Mouse (Mus musculus): ENCODE data around the gene Grik4. TPM values are rescaled to one million over a fixed set of nuclear protein-coding genes. Genes with fewer than 3 reads are reported as not detected.

Gene Grik4
- polyA plus RNA-seq, 1 experiment from 2014 or later = 0.57 TPM

- no peaks in the 10 kb centered on the region for H3K36me3 ChIP-seq (ENCODE audit: control insufficient read depth, insufficient read depth, low read length)
- ATAC-seq (ENCODE audit: insufficient read depth, low FRiP score) = no peak
- H3K9me3 ChIP-seq (replicated peaks; ENCODE audit: control insufficient read depth, low read length) = no peaks in the 10 kb centered on the region
- H3K27me3 ChIP-seq (ENCODE audit: control insufficient read depth, insufficient read depth, low read length) = no peaks in the 10 kb centered on the region
- WGBS = 83% methylated on average over 3 of the region's 3 CpGs
- no peak overlapping the region for H3K27ac ChIP-seq (ENCODE audit: low read length)
- no peak overlapping the region for H3K4me3 ChIP-seq (replicated peaks; ENCODE audit: low read length)
- H3K4me2 ChIP-seq (ENCODE audit: low read depth, low read length) = no peak overlapping the region
- no peak overlapping the region for H3K9ac ChIP-seq (ENCODE audit: low read length)
- no peaks in the 10 kb centered on the region for H3K4me1 ChIP-seq (ENCODE audit: control insufficient read depth, insufficient read depth, low read length)
These were observed 439.3 kb downstream of the Grik4 start for GRCm38 (mm10) chr9:42504971-42505510.

DNA sequence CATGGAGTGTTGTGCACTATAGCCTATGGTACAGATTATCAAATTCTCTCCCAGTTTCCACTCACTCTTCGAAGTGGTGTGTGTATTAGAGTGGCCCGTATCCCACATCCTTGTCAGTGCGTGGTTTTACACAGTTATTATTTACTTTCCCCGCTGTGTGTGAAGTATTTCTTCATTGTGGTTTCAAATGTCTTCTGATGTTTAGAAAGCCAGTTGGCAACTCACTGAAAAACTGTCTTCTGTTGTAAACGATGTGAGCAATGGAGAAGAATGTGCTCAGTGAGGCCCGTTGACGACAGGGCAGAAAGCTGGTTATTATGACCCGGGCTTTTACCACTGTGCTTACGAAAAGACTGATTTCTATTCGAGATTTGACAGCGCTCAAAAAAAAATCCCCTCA is 439.7 kb downstream of the Grik4 start:
- H3K36me3 ChIP-seq (ENCODE audit: control insufficient read depth, insufficient read depth, low read length) = no peaks in the 10 kb centered on the region
- no peak for ATAC-seq (ENCODE audit: insufficient read depth, low FRiP score)
- no peak overlapping the region for H3K4me2 ChIP-seq (ENCODE audit: low read depth, low read length)
- no peak overlapping the region for H3K27ac ChIP-seq (ENCODE audit: low read length)
- H3K4me3 ChIP-seq (replicated peaks; ENCODE audit: low read length) = no peak overlapping the region
- no peaks in the 10 kb centered on the region for H3K9me3 ChIP-seq (replicated peaks; ENCODE audit: control insufficient read depth, low read length)
- WGBS = 41% methylated on average over 11 of the region's 11 CpGs
- H3K27me3 ChIP-seq (ENCODE audit: control insufficient read depth, insufficient read depth, low read length) = no peaks in the 10 kb centered on the region
- no peaks in the 10 kb centered on the region for H3K4me1 ChIP-seq (ENCODE audit: control insufficient read depth, insufficient read depth, low read length)
- H3K9ac ChIP-seq (ENCODE audit: low read length) = no peak overlapping the region

DNA sequence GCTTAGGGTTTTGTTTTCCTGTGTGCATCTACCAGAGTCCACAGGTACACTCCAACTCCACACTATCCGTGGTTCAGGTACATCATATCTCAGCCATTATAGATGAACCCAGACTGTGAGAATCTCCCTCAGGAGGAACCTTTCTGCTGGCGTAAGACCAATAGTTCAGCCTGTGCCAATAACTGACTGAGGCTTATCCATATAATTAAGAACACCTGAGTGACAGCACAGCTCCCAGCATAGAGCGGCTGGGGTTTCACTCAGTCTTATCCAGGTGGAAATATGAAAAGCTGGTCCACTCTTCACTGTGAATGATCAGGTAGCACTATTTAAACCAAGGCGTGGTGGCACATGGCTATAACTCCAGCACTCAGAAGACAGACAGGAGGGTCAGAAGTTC is 440.6 kb downstream of the Grik4 start:
- no peaks in the 10 kb centered on the region for H3K36me3 ChIP-seq (ENCODE audit: control insufficient read depth, insufficient read depth, low read length)
- H3K4me2 ChIP-seq (ENCODE audit: low read depth, low read length) = no peak overlapping the region
- H3K9ac ChIP-seq (ENCODE audit: low read length) = no peak overlapping the region
- no peaks in the 10 kb centered on the region for H3K27me3 ChIP-seq (ENCODE audit: control insufficient read depth, insufficient read depth, low read length)
- no peak for ATAC-seq (ENCODE audit: insufficient read depth, low FRiP score)
- no peaks in the 10 kb centered on the region for H3K4me1 ChIP-seq (ENCODE audit: control insufficient read depth, insufficient read depth, low read length)
- WGBS = 74% methylated on average over 4 of the region's 4 CpGs
- no peak overlapping the region for H3K27ac ChIP-seq (ENCODE audit: low read length)
- no peaks in the 10 kb centered on the region for H3K9me3 ChIP-seq (replicated peaks; ENCODE audit: control insufficient read depth, low read length)
- H3K4me3 ChIP-seq (replicated peaks; ENCODE audit: low read length) = no peak overlapping the region

- no peak overlapping the region for H3K4me2 ChIP-seq (ENCODE audit: low read depth, low read length)
- WGBS = 69% methylated on average over 2 of the region's 2 CpGs
- H3K27ac ChIP-seq (ENCODE audit: low read length) = no peak overlapping the region
- no peak for ATAC-seq (ENCODE audit: insufficient read depth, low FRiP score)
- H3K4me3 ChIP-seq (replicated peaks; ENCODE audit: low read length) = no peak overlapping the region
- H3K9ac ChIP-seq (ENCODE audit: low read length) = no peak overlapping the region
- H3K27me3 ChIP-seq (ENCODE audit: control insufficient read depth, insufficient read depth, low read length) = no peaks in the 10 kb centered on the region
- no peaks in the 10 kb centered on the region for H3K36me3 ChIP-seq (ENCODE audit: control insufficient read depth, insufficient read depth, low read length)
- no peaks in the 10 kb centered on the region for H3K4me1 ChIP-seq (ENCODE audit: control insufficient read depth, insufficient read depth, low read length)
- H3K9me3 ChIP-seq (replicated peaks; ENCODE audit: control insufficient read depth, low read length) = no peaks in the 10 kb centered on the region
These were observed 448.0 kb downstream of the Grik4 start for GRCm38 (mm10) chr9:42496296-42496695.

DNA sequence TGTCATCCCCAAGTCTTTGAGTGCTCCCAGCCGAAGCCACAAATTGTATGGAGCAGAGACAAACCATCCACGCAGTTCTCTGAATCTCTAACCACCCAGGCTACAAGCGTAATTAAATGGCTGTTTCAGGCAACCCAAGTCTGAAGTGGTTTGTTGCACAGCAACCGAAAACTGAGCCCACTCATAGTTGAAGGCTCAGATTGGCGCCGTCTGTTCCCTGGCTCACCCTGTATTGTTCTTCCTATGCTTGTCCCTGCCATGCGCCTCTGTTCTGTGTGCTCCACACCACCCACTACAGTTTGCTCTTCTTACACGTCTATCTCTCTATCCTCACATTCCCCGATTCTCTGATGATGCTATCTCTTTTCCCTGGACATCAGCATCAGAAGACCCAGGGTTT is 452.5 kb downstream of the Grik4 start:
- no peaks in the 10 kb centered on the region for H3K4me1 ChIP-seq (ENCODE audit: control insufficient read depth, insufficient read depth, low read length)
- 90% methylated on average over 9 of the region's 9 CpGs for WGBS

GRCm38 (mm10) chr9:42490589-42491382 is 453.5 kb downstream of the Grik4 start:
- H3K4me1 ChIP-seq (ENCODE audit: control insufficient read depth, insufficient read depth, low read length) = no peaks in the 10 kb centered on the region

More for the DNA sequence above, 452.5 kb downstream of the Grik4 start:
- Histone ChIP-seq H3K9me3 (replicated peaks; ENCODE audit: control insufficient read depth, low read length) (no peaks in the 10 kb centered on the region), H3K4me3 (replicated peaks; ENCODE audit: low read length) (no peak overlapping the region), H3K27me3 (ENCODE audit: control insufficient read depth, insufficient read depth, low read length) (no peaks in the 10 kb centered on the region), H3K36me3 (ENCODE audit: control insufficient read depth, insufficient read depth, low read length) (no peaks in the 10 kb centered on the region), H3K9ac (ENCODE audit: low read length) (no peak overlapping the region), H3K27ac (ENCODE audit: low read length) (no peak overlapping the region), H3K4me2 (ENCODE audit: low read depth, low read length) (no peak overlapping the region)
- no peak for ATAC-seq (ENCODE audit: insufficient read depth, low FRiP score)

DNA sequence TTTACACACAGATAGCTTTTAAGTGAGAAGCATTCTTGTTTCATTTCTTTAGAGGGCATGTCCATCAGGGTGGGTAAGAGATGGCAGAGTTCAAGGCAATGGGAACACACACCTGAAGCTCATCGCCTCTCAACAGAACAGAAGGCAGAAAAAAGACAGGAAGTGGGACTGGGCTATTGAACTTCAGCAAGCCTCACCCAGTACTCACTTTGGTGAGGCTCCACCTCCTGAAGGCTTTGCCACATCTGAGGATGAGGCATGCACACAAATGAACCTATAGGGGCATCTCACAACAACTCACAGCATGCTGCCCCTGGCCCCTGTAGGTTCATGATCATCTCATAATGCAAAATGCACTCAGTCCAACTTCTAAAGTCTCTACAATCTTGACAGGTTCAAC is 456.2 kb downstream of the Grik4 start:
- Histone ChIP-seq H3K4me3 (replicated peaks; ENCODE audit: low read length) (no peak overlapping the region), H3K36me3 (ENCODE audit: control insufficient read depth, insufficient read depth, low read length) (no peaks in the 10 kb centered on the region), H3K27ac (ENCODE audit: low read length) (no peak overlapping the region), H3K9ac (ENCODE audit: low read length) (no peak overlapping the region), H3K9me3 (replicated peaks; ENCODE audit: control insufficient read depth, low read length) (no peaks in the 10 kb centered on the region), H3K4me2 (ENCODE audit: low read depth, low read length) (no peak overlapping the region), H3K27me3 (ENCODE audit: control insufficient read depth, insufficient read depth, low read length) (no peaks in the 10 kb centered on the region), H3K4me1 (ENCODE audit: control insufficient read depth, insufficient read depth, low read length) (no peaks in the 10 kb centered on the region)
- 90% methylated on average over 1 of the region's 1 CpGs for WGBS
- no peak for ATAC-seq (ENCODE audit: insufficient read depth, low FRiP score)

More at GRCm38 (mm10) chr9:42490589-42491382, 453.5 kb downstream of the Grik4 start:
- Histone ChIP-seq H3K9me3 (replicated peaks; ENCODE audit: control insufficient read depth, low read length) (no peaks in the 10 kb centered on the region), H3K36me3 (ENCODE audit: control insufficient read depth, insufficient read depth, low read length) (no peaks in the 10 kb centered on the region), H3K4me2 (ENCODE audit: low read depth, low read length) (no peak overlapping the region), H3K27ac (ENCODE audit: low read length) (no peak overlapping the region), H3K9ac (ENCODE audit: low read length) (no peak overlapping the region), H3K27me3 (ENCODE audit: control insufficient read depth, insufficient read depth, low read length) (no peaks in the 10 kb centered on the region), H3K4me3 (replicated peaks; ENCODE audit: low read length) (no peak overlapping the region)
- no peak for ATAC-seq (ENCODE audit: insufficient read depth, low FRiP score)
- WGBS = 67% methylated on average over 16 of the region's 16 CpGs

DNA sequence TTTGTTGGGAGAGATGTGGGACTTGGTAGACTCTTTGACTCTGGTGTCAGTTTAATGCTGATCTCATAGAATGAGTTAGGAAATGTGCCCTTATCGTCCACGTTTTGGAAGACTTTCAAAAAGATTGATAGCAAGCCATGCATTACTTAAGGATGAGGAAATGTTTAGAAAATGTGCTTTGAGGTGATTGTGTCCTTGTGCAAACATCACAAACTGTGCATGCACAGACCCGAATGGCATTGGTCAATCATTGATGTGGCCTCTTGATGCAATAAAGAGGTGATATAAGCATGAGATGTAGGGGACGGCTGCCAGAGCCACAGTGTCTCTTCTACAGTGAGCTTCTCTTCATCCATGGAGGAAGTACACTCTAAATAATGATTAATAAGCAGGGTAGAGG is 457.4 kb downstream of the Grik4 start:
- Histone ChIP-seq H3K4me2 (ENCODE audit: low read depth, low read length) (no peak overlapping the region), H3K4me3 (replicated peaks; ENCODE audit: low read length) (no peak overlapping the region), H3K27ac (ENCODE audit: low read length) (no peak overlapping the region), H3K27me3 (ENCODE audit: control insufficient read depth, insufficient read depth, low read length) (no peaks in the 10 kb centered on the region), H3K9ac (ENCODE audit: low read length) (no peak overlapping the region), H3K9me3 (replicated peaks; ENCODE audit: control insufficient read depth, low read length) (no peaks in the 10 kb centered on the region), H3K36me3 (ENCODE audit: control insufficient read depth, insufficient read depth, low read length) (no peaks in the 10 kb centered on the region), H3K4me1 (ENCODE audit: control insufficient read depth, insufficient read depth, low read length) (no peaks in the 10 kb centered on the region)
- ATAC-seq (ENCODE audit: insufficient read depth, low FRiP score) = no peak
- WGBS = 45% methylated on average over 4 of the region's 4 CpGs

- Histone ChIP-seq H3K27me3 (ENCODE audit: control insufficient read depth, insufficient read depth, low read length) (no peaks in the 10 kb centered on the region), H3K9me3 (replicated peaks; ENCODE audit: control insufficient read depth, low read length) (no peaks in the 10 kb centered on the region)
These were observed 459.6 kb downstream of the Grik4 start for GRCm38 (mm10) chr9:42484667-42485066.

More at GRCm38 (mm10) chr9:42484667-42485066, 459.6 kb downstream of the Grik4 start:
- ATAC-seq (ENCODE audit: insufficient read depth, low FRiP score) = no peak
- H3K4me3 ChIP-seq (replicated peaks; ENCODE audit: low read length) = no peak overlapping the region
- H3K36me3 ChIP-seq (ENCODE audit: control insufficient read depth, insufficient read depth, low read length) = no peaks in the 10 kb centered on the region
- H3K27ac ChIP-seq (ENCODE audit: low read length) = no peak overlapping the region
- no peak overlapping the region for H3K4me2 ChIP-seq (ENCODE audit: low read depth, low read length)
- WGBS = 82% methylated on average over 1 of the region's 1 CpGs
- no peak overlapping the region for H3K9ac ChIP-seq (ENCODE audit: low read length)
- H3K4me1 ChIP-seq (ENCODE audit: control insufficient read depth, insufficient read depth, low read length) = no peaks in the 10 kb centered on the region
